Mouse (Mus musculus) CD8-positive naive resting alpha-beta T cell, adult 2 months (primary cell): Measurements from ENCODE around the gene Tor1aip2.

ENCODE experiments used
- DNase-seq, 2 experiments: peaks; one replicate each; pipeline ENCODE4 v3.0.0; 2022; ENCODE audit warnings: low read depth in 2 of 2, low spot score in 2 of 2

The Tor1aip2 gene

DNA sequence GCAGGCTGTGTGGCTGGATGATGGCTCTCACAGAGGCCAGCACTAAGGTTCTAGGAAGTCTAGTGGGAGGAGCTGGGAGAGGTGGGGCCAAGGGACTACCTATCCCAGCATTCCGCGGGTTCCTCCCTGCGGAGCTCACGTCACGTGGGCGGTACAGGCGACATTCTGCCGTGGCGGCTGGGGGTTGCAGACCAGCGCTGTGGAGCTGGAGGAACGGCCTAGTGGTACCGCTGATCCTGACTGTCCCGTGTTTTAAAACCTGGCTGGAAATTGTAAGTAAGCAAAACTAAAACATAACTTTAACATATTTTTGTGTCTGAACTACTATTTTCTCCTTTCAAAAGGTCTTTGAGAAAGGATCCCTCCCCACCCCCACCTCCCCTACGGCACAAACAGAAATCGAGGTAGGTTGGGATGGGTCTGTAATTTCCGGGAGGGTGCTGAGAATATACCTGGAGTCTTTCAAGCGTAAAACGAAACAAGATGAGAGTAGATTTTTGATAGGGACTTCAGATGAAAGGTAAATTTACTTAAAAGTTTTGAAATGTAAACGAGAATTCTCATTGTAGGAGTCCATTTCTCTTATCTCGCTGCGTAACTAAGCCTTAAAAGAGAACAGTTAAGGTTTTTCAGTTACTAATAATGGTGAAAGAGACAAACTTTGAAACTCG lies 5.7 kb downstream of the Tor1aip2 start:
- peak; percentile 70 to 76 for DNase-seq

DNA sequence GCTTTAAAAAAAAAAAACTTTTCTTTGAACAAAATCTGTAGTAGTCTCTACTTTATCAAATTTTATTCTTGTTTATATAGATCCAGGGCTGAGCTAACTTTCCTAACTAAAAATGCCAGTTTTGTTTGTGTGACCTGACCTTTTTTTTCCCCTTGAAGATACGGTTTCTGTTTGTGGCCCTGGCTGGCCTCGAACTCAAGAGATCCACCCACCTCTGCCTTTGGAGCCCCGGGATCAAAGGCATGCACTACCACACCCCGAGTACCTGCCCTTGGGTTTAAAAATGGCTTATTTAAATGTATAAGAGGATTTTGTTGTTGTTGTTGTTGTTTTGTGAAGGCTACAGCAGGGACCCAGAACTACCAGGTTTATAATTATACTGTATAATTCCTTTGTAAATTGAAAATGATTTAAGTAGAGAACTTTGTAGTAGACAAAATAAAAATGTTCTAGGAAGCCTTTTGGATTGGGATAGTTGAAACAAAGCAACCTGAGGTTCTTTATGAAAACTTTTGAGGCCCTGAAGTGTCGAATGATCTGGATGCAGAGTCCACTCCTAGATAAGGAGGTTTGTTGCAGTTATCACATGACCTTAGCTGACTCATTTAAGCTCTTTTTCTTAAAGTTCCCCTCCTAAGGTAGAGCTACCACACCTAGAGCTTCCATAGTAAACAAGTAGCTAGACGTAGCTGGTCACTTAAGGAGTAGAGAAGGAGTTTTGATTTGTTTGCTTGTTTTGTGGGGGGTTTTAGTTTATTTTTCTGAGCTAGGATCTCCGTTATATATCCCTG lies 6.4 kb downstream of the Tor1aip2 start:
- no peak for DNase-seq

DNA sequence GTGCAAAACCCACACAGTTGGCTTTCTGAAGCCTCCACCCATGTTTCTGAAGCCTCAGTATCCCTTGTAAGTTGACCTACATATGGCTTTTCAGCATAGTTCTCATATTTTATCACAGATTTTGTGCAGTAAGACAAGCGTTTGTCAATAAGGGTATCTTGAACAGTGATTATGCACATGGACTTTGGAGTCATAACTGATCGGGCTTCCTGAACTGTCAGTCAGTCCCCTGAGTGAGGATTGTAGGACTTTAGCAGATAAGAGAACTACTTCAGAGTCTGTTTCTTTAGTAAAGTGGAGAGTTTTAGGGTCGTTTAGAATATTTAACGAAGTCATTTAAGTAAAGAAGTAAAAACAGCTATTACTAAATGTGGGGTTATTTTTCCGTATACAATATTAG lies 7.3 kb downstream of the Tor1aip2 start:
- DNase-seq, result no peak

DNA sequence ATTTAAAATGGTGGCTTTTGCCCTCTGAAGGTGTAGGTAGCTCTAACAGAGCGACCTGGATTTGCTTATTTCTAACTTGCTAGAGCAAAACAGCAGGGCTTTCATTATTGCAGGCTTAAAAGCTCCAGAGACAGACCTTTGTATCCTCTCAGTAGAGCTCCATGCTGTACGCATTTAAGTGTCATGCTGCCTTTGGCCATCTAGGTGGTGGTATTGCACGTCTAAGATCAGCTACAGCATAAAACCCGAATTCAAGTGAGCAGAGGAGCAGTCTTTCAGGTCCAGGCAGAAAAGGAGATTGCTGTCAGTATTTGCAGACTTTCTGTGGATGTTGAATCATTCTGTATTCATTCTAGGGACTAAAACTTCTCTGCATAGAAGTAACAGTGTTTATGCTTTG lies 7.8 kb downstream of the Tor1aip2 start:
- DNase-seq, result peak; percentile 36 to 52

DNA sequence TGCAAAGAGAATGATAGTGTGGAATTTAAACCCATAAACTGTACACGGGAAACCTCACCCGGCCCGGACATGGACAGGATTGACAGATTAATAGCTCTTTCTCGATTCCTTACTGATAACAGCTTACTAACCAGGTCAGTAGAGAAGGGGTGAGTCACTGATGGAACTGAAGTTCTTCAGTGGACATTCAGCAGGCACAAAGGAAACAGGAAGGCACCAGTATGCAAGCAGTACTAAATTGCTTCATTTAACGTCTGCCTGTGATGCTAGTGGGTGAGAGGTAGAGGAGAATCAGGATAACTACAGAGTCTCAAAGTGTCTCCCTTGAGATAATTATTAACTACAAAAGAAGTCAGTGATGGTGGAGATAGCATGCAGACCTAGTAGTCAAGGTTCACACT lies 9.0 kb downstream of the Tor1aip2 start:
- DNase-seq, result no peak

DNA sequence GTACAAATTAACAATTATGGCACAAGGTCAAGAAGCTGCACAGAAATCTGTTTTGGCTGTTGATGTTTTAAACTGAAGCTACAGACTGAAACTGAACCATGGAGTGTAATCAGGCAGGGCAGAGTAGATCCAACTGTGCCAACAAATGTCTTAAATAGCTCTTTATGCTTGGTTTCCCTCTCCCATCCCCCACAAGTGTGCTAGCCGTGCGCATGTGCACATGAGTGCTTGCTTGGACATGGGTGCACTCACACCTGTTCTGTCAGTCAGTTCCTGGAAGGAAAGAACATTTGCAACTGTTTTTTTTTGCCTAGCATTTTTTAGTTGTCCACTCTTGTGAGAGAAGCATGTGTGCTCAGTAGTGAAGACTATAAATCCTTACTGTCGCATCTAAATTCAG lies 11.5 kb downstream of the Tor1aip2 start:
- DNase-seq, result no peak

DNA sequence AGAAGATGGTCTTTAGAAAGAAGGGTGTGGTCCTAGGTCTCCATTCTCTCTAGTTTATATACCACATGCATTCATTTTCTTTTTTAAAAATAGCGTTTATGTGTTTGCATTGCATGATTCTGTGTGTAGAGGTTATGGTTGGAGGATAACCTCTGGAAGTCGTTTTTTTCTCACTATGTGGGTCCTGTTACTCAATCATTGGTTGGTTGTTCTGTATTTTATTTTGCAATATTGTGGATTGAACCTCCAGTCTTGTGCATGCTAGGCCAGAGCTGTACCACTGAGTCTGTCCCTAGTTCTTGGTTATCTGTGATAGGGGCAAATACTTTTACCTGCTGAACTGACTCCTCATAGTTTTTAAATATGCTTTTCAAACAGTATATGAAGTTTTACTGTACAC lies 23.0 kb downstream of the Tor1aip2 start:
- DNase-seq, result no peak

DNA sequence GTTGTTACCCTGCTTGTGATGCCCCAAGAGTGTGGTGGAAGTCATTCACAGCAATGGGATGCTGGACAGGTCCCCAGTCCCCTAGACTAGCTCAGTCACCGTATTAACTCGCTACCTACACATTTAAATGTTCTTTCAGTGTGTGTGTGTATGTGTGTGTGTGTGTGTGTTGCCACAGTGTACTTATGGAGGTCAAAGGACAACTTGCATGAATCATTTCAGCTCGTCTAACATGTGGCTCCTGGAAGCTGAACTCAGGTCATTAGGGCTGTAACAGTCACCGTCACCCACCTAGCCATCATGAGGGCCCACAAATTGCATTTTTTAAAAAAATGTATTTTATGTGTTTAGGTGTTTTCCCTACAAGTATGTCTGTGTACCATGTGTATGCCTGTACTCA lies 27.0 kb downstream of the Tor1aip2 start:
- DNase-seq, result no peak

DNA sequence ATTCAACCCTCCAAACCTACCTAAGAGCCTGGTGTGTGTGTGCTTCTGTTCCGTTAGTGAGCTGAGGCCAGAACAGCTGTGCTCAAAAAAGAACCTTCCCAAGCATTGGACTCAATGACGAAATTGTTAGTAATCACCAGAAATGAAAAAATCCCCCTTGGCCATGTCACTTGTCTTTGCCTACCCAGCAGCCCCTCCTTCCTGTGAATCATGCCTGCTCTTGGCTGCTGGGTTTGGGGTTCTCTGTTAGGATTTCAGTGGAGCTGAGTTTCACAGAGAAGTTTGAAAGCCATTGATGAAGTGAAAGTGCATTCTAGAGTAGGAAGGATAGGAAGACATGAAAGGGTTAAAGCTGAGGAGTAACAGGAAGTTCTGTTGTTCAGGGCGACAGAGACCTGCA lies 30.9 kb downstream of the Tor1aip2 start:
- no peak for DNase-seq

DNA sequence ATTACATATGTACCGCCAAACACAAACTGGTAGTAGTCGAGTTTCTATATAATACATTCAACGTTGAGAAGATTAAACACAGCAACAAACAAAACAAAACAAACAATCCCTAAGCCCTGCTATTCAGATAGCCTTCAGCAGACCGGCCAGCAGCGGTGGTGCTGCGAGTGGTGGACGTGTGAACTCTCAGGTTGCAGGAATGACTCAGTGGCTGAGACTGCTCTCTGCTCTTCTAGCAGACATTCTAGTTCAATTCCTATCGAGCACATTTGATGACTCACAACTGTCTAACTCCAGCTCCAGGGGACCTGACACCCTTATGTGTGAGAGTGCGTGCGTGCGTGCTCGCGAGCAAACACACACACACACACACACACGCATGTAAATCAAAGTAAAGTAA lies 34.9 kb downstream of the Tor1aip2 start:
- no peak for DNase-seq

DNA sequence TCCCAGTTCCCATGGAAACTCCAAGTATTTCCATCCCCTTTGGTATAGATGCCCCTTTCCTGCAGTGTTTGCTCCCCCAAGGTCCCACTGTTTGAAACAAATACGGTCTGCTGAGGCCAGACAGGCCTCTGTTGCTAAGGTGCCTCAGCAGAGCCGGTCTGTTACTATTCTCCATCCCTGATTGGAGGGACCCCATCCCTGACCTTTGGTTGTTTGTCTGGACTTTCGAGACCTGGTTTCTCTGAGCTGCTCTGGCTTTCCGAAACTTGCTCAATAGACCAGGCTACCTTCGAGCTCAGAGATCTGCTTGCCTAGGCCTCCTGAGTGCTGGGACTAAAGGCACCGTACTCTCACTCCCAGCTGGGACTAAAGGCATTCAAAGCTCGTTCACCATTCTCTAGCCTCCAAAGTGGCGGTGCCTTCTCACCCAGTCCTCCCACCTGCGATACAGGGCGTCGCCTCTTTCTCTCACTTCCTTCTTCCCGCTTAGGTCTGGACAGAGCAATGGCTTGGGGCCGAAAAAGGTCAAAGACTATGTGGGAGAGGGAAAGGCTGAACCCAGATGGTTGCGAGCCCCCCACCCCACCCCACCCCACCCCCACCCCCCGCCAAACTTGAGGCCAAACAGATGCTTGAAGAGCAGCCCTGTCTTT lies 38.1 kb downstream of the Tor1aip2 start:
- DNase-seq, result no peak

DNA sequence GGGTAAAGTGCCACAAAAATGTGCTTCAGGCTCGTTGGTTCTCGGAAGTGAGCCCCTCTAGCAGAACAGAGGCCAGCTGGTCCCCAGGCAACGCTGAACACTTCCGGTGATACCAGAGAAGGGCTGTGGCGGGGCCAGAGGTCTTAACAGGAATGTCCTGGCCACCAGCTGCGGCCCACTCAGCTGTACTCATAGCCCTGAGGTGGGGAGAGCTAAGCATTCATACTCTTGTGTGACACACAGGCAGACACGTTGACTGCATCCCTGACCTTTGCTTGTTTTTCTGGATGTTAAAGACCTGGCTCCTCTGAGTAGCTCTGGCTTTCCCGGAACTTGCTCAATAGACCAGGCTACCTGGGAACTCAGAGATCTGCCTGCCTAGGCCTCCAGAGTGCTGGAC lies 39.4 kb downstream of the Tor1aip2 start:
- DNase-seq, result no peak

DNA sequence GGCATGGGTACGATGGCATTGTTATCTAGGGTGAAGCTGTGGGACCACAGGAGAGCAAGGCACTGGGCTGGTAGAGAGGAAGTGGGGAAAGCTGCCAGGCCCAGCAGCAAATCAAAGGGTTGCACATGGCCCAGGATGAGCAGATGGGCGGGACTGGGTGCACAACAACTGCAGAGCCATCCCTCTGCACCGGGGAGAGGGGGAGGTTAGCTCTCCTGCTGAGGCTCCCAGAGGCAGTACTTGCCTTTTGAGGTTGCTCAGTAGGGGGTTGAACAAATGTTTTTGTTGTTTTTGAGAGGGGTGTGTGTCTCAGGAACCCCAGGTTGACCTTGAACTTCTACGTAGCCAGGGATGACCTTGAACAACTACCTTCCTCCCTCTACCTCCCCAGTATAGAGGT lies 41.3 kb downstream of the Tor1aip2 start:
- peak in 1 of 2 experiments; percentile 13 for DNase-seq

DNA sequence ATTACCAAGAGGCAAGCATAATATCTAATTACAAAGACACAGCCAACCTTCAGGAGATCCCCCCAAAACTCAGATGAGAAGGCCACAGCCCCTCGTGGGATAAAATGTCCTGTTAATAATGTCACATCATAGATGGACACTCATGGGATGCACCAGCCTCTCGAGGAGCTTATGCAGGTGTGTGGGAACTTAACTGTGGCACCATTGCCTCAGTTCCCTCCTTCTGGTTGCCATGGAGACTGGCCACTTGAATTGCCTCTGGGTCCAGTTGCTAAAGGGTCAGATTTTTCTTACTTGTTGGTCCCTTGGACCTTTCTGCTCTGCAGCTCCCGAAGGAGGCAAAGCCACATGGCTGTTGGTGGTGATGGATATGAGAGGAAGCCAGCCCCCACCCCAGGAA lies 42.5 kb downstream of the Tor1aip2 start:
- no peak for DNase-seq

DNA sequence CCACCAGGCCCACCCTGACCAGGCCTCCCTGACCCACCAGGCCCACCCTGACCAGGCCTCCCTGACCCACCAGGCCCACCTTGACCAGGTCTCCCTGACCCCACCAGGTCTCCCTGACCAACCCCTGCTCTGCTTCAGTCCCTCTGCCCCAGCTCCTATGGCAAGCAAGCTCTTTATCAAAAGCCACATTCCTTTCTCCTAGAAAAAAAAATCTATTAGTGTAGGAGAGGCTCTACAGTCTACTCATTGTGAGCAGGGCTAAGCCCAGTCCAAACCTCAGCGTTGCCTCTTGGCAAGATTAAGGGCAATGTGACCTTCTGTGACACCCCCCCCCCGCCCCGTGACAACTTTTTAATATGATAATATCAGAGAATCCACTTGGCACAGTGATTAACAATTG lies 49.4 kb downstream of the Tor1aip2 start:
- DNase-seq, result no peak

DNA sequence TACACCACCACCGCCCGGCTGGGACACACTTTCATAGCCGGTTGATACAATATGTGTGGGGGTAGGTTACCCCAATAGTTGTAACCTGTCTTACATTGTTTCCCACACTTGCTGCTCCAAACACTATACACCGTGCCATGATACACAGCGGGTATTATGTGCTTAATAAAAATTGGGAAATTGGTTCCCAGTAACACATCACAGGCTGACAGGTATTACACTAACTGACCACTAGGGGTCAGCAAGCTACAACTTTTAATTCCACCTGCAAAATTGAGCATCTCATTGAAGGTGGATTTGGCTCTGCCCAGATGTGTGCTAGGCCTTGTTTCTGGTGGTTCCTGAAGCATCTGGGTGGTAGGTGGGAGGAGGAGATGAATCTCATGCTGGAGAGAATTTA lies 50.6 kb downstream of the Tor1aip2 start:
- peak; percentile 16 to 38 for DNase-seq

DNA sequence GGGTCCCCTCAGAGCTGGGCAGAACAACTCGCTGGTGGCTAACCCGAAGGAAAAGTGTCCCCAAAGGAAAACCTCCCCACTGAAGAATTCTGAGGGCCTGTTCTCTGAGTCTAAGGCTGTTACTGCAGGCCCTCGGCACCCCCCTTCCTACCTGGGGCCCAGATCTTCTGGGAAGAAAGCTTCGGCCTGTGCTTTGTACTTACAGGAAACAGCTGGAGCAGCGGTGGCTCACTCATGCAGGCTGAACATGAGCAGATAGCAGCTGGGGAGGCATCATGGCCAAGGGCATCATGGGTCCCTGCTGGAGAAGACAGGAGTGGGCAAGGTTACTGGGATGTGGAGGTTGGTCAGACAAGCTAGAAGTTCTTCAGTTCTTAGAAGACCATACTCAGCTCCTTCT lies 52.4 kb downstream of the Tor1aip2 start:
- DNase-seq, result no peak

DNA sequence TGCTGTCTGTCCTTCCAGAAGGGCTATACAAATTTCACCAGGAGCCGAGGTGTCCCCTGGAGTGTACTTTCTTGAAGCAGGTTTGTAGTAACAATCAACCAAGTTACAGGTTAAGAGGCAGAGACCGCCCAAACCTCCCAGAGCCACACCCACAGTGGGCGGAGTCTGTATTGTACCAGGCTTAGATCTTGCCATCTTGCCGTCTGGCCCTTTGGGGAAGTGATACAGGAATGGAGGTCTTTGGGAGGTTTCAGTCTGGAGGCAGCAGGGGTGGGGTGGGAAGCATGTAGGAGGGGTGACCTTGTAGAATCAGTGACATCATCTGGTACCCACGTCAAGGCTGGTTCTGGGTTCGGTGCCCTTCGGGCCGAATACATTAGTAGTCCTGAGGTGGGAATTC lies 54.4 kb downstream of the Tor1aip2 start:
- no peak for DNase-seq

DNA sequence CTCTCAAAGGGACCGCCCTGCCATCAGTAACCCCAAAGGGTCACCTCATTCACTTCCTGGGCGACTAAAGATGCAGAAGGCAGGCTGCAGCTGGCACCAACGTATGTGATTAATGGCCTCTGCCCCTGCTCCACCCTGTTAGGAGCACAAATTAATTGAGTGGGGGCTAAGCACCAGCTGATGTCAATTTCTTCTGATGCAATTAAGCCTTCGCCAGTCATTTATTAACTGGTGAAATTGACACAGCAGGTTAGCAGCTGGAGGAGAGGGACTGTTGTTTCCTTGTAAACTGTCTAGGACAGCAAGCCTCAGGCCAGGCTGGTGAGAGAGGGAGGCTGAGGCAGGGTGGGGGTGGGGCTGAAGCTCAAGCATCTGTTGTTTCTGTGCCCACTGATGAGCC lies 54.8 kb downstream of the Tor1aip2 start:
- DNase-seq, result no peak

DNA sequence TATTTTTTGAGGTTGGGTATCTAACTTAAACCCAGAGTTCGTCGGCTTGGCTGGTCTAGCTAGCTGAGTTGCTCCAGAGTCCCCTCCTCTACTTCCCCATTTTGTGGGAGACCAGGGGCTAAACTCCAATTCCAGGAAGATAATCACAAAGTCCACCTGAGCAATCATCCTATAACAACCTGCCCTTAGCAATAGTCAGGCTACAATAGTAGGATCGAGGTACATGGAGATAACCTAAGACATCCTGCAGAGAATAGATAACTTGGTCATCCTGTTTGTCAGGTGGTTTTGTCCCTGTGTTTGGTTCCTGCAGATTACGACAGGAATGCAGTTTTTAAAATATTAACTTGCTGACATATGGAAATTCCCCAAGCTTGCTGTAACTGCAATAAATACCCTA lies 56.6 kb downstream of the Tor1aip2 start:
- DNase-seq, result no peak

DNA sequence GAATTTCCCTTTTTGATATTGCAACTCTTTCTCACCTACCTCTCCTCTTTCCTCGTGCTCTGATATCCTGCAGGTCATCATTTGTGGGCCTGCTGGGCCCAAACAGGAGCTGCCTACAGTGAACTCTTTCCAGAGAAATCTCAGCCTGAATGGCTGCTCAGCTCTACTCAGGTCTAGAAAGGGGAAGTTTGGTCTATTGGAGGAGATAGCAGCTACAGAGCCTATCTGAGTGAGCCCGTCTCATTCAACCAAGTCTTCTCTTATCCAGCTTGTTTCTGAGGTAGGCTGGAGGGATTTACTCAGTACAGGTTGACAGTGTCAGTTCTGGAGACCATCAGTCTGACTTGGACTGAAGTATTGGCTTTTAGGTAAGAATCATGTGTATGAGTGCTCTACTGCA lies 68.6 kb downstream of the Tor1aip2 start:
- DNase-seq, result no peak

DNA sequence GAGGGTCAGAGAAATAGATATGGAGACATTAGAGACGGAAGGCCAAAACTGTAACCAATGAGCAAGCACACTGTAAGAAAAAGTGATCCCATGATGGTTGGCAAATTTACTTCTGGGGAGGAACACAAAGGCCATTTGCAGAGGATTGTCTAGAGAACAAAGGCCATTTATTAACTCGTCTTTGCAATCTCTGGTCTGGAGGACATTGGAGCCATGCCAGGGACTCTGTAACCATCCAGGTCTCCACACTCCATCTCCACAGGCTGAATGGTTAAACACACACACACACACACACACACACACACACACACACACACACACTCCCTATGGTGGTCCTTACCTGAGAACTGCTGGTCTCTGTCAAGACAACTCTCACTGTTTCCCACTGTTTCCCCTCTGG lies 70.2 kb downstream of the Tor1aip2 start:
- no peak for DNase-seq
